Mouse (Mus musculus) hindbrain, embryonic 13.5 days (tissue): ENCODE measurements around the gene Pcdh7. TPM values are rescaled to one million over a fixed set of nuclear protein-coding genes. Genes with fewer than 3 reads are reported as not detected.

ENCODE experiments used
- ATAC-seq: fragments of 200-750 bp; cut with Nextera tagmentation; 2 replicates; pipeline ENCODE4 v1.8.0; 2017; ENCODE audit warnings: moderate TSS enrichment; ENCODE audit not compliant: low FRiP score
- H3K27ac ChIP-seq: fragments of 300-500 bp; sonication (generic); 2 replicates; pipeline ENCODE4 v1.5.1; 2015; ENCODE audit warnings: inconsistent platforms, mild to moderate bottlenecking, moderate library complexity
- H3K27me3 ChIP-seq: fragments of 300-500 bp; sonication (generic); 2 replicates; pipeline ENCODE4 v1.6.1; 2015; ENCODE audit warnings: mild to moderate bottlenecking, inconsistent platforms
- H3K36me3 ChIP-seq: fragments of 300-500 bp; sonication (generic); 2 replicates; pipeline ENCODE4 v1.6.1; 2015; ENCODE audit warnings: mild to moderate bottlenecking, inconsistent platforms
- H3K4me1 ChIP-seq: fragments of 300-500 bp; sonication (generic); replicated peaks from 2 replicates; pipeline ENCODE4 v1.6.1; 2015; ENCODE audit warnings: inconsistent platforms
- H3K4me2 ChIP-seq: fragments of 300-500 bp; sonication (generic); 2 replicates; pipeline ENCODE4 v1.6.1; 2015; ENCODE audit warnings: inconsistent platforms, mild to moderate bottlenecking, moderate library complexity
- H3K4me3 ChIP-seq: fragments of 300-500 bp; sonication (generic); 2 replicates; pipeline ENCODE4 v1.5.1; 2015; ENCODE audit warnings: mild to moderate bottlenecking, inconsistent platforms
- H3K9ac ChIP-seq: fragments of 300-500 bp; sonication (generic); 2 replicates; pipeline ENCODE4 v1.6.1; 2015; ENCODE audit warnings: mild to moderate bottlenecking, inconsistent platforms
- H3K9me3 ChIP-seq: fragments of 300-500 bp; sonication (generic); 2 replicates; pipeline ENCODE4 v1.6.1; 2016; ENCODE audit warnings: inconsistent platforms
- WGBS: fragments of 180-500 bp; shearing (Covaris S2); methylation state at CpG from one replicate; pipeline ENCODE4 v1.1.7; 2015; 5-methylcytosine and 5-hydroxymethylcytosine counted together
- polyA plus RNA-seq: library from polyadenylated mRNA; unstranded; fragments of >200 nt; fragmentation: Nextera tagmentation; extraction: Ambion mirVana; gene quantifications from 2 replicates; pipeline ENCODE4 v1.2.1, GENCODE M21; 2015

The Pcdh7 gene
- polyA plus RNA-seq, 1 experiment from 2014 or later: 20.0 TPM

- no peak overlapping the region for H3K9ac ChIP-seq
- no peaks in the 10 kb centered on the region for H3K36me3 ChIP-seq
- no peak overlapping the region for H3K27ac ChIP-seq
- H3K4me2 ChIP-seq: no peak overlapping the region
- no peaks in the 10 kb centered on the region for H3K27me3 ChIP-seq
- no peak for ATAC-seq
- H3K4me1 ChIP-seq: no peaks in the 10 kb centered on the region
- no peak overlapping the region for H3K4me3 ChIP-seq
- H3K9me3 ChIP-seq: no peaks in the 10 kb centered on the region
Measured at GRCm38 (mm10) chr5:57779951-57780350, 62.2 kb downstream of the Pcdh7 start.

DNA sequence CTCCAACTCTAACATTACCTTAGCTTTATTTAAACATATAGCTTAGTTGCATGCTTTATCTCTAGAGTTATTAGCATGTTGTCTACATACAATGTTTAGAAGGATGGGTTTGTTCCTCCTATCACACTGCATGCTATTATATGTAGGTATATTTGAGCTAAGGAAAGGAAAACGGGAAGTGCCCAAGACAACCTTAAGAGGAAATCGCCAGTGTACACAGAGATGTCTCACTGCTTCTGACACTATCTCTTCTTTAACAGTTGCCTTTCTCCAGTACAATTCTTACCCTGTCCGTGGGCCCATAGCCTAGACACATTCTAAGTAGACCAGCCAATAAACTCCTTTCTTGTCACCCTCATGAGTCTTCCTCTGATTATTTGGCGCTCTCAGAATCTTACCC is 62.8 kb downstream of the Pcdh7 start:
- Histone ChIP-seq H3K4me3 (no peak overlapping the region), H3K9ac (no peak overlapping the region), H3K36me3 (no peaks in the 10 kb centered on the region), H3K27me3 (no peaks in the 10 kb centered on the region), H3K4me2 (no peak overlapping the region), H3K27ac (no peak overlapping the region), H3K4me1 (peaks cover 3% of the 10 kb centered on the region; the same call in 1 of the 2 replicates), H3K9me3 (no peaks in the 10 kb centered on the region)
- ATAC-seq: no peak
- 92% methylated on average over 4 of the region's 4 CpGs for WGBS

DNA sequence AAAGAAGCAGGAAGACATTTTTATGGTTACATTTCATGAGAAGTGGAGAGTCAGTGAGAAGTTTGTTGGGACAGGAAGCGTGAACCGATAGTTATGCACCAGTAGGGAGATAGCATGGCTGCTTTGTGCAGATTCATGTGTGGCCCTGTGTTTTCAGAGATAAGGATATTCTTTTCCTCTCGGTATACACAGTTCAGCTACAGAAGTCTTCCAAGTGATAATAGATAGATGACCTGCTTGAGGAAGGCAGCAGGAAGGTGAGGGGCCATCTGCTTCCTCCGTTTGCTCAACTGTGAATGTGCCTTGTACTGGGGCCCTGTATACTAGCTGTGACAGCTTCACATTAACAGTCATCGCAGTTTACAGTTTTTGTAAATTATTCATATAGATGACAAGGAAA is 64.2 kb downstream of the Pcdh7 start:
- H3K4me2 ChIP-seq: no peak overlapping the region
- H3K27me3 ChIP-seq: no peaks in the 10 kb centered on the region
- no peaks in the 10 kb centered on the region for H3K36me3 ChIP-seq
- H3K4me3 ChIP-seq: no peak overlapping the region
- no peak overlapping the region for H3K9ac ChIP-seq
- H3K4me1 ChIP-seq: peaks cover 3% of the 10 kb centered on the region; the same call in 1 of the 2 replicates
- no peak for ATAC-seq
- H3K9me3 ChIP-seq: no peaks in the 10 kb centered on the region
- WGBS: 80% methylated on average over 5 of the region's 5 CpGs
- H3K27ac ChIP-seq: no peak overlapping the region

DNA sequence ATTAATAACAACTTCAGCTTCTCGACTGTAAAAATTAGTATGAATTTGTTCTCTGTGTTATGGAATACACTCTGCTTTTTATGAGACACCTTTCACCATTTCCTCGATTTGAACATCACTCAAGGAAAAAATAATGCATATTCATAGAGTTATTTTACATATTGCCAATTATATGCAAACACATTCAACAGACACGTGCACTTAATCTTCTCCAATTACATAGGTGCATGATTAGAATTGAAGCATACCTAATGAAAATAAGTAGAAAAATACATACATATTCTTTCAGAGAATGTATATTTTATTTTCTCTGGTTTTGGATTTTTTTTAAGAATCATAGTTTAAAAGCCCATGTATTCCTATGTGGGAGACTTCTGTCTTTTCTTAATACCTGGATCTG is 64.8 kb downstream of the Pcdh7 start:
- no peak overlapping the region for H3K27ac ChIP-seq
- H3K4me3 ChIP-seq: no peak overlapping the region
- no peaks in the 10 kb centered on the region for H3K36me3 ChIP-seq
- WGBS: 55% methylated on average over 3 of the region's 3 CpGs
- ATAC-seq: no peak
- H3K4me1 ChIP-seq: peaks cover 3% of the 10 kb centered on the region; the same call in 1 of the 2 replicates
- no peaks in the 10 kb centered on the region for H3K9me3 ChIP-seq
- H3K4me2 ChIP-seq: no peak overlapping the region
- H3K27me3 ChIP-seq: no peaks in the 10 kb centered on the region
- no peak overlapping the region for H3K9ac ChIP-seq

GRCm38 (mm10) chr5:57788775-57789509 is 71.2 kb downstream of the Pcdh7 start:
- no peak overlapping the region for H3K9ac ChIP-seq
- H3K36me3 ChIP-seq: no peaks in the 10 kb centered on the region
- no peaks in the 10 kb centered on the region for H3K9me3 ChIP-seq
- H3K4me2 ChIP-seq: no peak overlapping the region
- ATAC-seq: no peak
- no peaks in the 10 kb centered on the region for H3K27me3 ChIP-seq
- no peak overlapping the region for H3K27ac ChIP-seq
- WGBS: 51% methylated on average over 4 of the region's 4 CpGs
- no peak overlapping the region for H3K4me3 ChIP-seq
- H3K4me1 ChIP-seq: peaks cover 6% of the 10 kb centered on the region; the same call in 1 of the 2 replicates

DNA sequence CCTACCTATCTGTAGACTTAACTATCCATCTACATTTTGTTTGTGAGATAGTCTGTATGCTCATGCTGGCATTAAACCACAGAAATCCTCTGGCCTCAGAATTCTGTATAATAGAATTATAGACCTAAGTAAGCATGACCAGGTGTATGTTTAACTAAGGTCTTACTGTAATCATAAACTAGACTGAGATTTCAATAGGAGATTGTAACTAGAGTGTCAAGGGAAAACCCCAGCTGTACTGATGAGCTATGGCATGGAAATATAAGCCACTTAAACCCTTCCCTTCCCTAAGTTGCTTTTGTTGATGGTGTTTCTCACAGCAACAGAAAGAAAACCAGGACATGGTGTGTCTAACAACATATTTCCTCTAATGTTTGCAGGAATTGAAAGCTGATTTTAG is 78.6 kb downstream of the Pcdh7 start:
- no peak overlapping the region for H3K27ac ChIP-seq
- no peak for ATAC-seq
- H3K4me3 ChIP-seq: no peak overlapping the region
- H3K9me3 ChIP-seq: no peaks in the 10 kb centered on the region
- H3K9ac ChIP-seq: no peak overlapping the region
- H3K27me3 ChIP-seq: no peaks in the 10 kb centered on the region
- no peak overlapping the region for H3K4me2 ChIP-seq
- no peaks in the 10 kb centered on the region for H3K36me3 ChIP-seq
- H3K4me1 ChIP-seq: no peaks in the 10 kb centered on the region

DNA sequence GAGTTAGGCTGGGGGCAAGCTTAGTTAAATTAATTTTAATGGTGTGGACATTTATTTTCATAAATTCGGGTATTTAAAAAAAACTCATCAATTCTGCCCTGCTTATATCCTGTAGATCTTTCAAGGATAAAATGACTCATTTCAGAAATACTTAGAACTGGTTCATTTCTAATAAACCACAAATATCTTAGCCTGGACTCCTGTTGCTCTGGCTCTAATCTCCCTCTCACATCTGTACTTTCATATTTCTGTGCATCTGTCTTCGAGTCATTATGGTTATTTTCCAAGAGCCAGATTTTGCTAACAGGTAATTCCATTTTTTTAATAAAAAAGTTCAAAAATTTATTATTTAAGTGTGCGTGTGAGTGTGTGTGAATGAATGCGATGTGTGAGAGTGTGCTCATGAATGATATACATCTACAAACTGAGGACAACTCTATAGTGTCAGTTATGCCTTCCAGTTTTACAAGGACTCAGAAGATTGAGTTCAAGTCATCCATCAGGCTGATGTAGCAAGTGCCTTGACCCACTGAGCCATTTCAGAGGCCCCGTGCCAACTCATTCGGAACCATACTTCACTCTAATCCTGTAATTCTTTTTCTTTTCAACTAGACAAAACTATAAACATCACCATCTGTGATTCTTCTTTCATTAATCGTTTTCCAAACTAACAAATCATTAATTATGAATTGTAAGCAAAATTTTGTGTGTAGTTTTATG is 80.3 kb downstream of the Pcdh7 start:
- H3K9me3 ChIP-seq: no peaks in the 10 kb centered on the region
- ATAC-seq: no peak
- H3K4me3 ChIP-seq: no peak overlapping the region
- H3K9ac ChIP-seq: no peak overlapping the region
- H3K27ac ChIP-seq: no peak overlapping the region
- H3K4me2 ChIP-seq: no peak overlapping the region
- no peaks in the 10 kb centered on the region for H3K27me3 ChIP-seq
- WGBS: 88% methylated on average over 7 of the region's 7 CpGs
- no peaks in the 10 kb centered on the region for H3K4me1 ChIP-seq
- no peaks in the 10 kb centered on the region for H3K36me3 ChIP-seq

GRCm38 (mm10) chr5:57803108-57803507 is 85.3 kb downstream of the Pcdh7 start:
- no peak overlapping the region for H3K4me2 ChIP-seq
- no peak overlapping the region for H3K9ac ChIP-seq
- no peaks in the 10 kb centered on the region for H3K9me3 ChIP-seq
- 77% methylated on average over 3 of the region's 3 CpGs for WGBS
- no peak overlapping the region for H3K27ac ChIP-seq
- H3K36me3 ChIP-seq: no peaks in the 10 kb centered on the region
- no peak for ATAC-seq
- no peak overlapping the region for H3K4me3 ChIP-seq
- no peaks in the 10 kb centered on the region for H3K27me3 ChIP-seq
- H3K4me1 ChIP-seq: no peaks in the 10 kb centered on the region

GRCm38 (mm10) chr5:57803890-57804289 is 86.1 kb downstream of the Pcdh7 start:
- no peak for ATAC-seq
- no peak overlapping the region for H3K27ac ChIP-seq
- no peak overlapping the region for H3K4me2 ChIP-seq
- H3K36me3 ChIP-seq: no peaks in the 10 kb centered on the region
- no peaks in the 10 kb centered on the region for H3K9me3 ChIP-seq
- no peaks in the 10 kb centered on the region for H3K4me1 ChIP-seq
- H3K4me3 ChIP-seq: no peak overlapping the region
- H3K9ac ChIP-seq: no peak overlapping the region
- 84% methylated on average over 5 of the region's 5 CpGs for WGBS
- H3K27me3 ChIP-seq: no peaks in the 10 kb centered on the region

- 77% methylated on average over 2 of the region's 2 CpGs for WGBS
- Histone ChIP-seq H3K9ac (no peak overlapping the region), H3K27me3 (no peaks in the 10 kb centered on the region), H3K4me1 (no peaks in the 10 kb centered on the region), H3K4me2 (no peak overlapping the region), H3K36me3 (no peaks in the 10 kb centered on the region), H3K9me3 (no peaks in the 10 kb centered on the region), H3K4me3 (no peak overlapping the region), H3K27ac (no peak overlapping the region)
- ATAC-seq: no peak
Measured at GRCm38 (mm10) chr5:57807350-57807749, 89.6 kb downstream of the Pcdh7 start.

DNA sequence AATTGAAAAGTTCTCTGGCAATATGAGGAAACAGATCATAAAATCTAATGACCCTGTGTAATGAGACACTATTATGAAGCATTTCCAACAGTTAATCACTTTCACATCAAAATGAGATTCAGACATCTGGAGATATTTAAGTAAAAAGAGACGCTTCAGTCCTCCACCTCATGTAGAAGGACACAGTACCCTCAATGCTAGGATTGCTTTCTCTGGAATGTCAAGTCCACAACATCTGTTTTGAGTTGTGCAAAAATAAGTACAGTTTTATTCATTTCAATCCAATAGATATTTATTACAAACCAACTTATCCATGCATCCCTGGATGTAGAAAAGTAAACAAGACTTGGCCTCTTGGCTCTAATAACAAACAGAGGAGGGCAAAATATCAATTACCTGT is 92.9 kb downstream of the Pcdh7 start:
- Histone ChIP-seq H3K27ac (no peak overlapping the region), H3K9me3 (no peaks in the 10 kb centered on the region), H3K9ac (no peak overlapping the region), H3K4me3 (no peak overlapping the region), H3K27me3 (no peaks in the 10 kb centered on the region), H3K36me3 (no peaks in the 10 kb centered on the region), H3K4me1 (no peaks in the 10 kb centered on the region), H3K4me2 (no peak overlapping the region)
- no peak for ATAC-seq
- WGBS: 74% methylated on average over 1 of the region's 1 CpGs

DNA sequence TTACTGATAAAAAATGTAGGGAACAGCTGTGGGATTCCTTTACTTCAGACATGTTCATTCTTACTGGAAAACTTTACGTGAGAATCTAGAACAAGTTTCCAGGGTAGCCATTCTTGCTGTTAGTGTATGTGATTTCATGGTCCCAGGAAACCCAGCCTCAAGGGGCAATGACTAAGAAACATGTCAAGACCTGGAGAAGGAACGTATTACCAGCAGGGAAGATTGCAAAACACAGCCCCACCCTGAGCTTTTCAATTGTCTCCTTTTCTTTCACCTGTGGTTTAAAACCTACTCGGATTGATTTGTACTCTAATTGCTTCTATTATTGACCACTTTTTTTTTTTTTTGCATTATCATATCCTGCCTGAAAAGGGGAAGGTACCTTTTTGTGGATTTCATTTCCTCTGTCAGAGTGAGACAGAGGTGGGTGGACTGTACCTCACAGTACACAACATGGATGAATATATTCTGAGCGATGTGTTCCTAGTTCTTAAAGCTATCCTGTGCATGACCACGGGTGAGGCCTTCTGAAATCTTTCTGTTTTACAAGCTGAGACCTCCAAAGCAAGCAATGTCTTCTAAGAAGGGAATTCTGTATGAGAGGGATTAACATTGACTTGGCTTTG is 98.3 kb downstream of the Pcdh7 start:
- H3K4me1 ChIP-seq: 0 out of 2 replicates have a peak, but pooled peaks cover under 1% of the 10 kb centered on the region
- H3K9ac ChIP-seq: no peak overlapping the region
- no peaks in the 10 kb centered on the region for H3K27me3 ChIP-seq
- H3K27ac ChIP-seq: no peak overlapping the region
- no peak overlapping the region for H3K4me3 ChIP-seq
- 77% methylated on average over 5 of the region's 5 CpGs for whole genome bisulfite sequencing
- ATAC-seq: no peak
- H3K4me2 ChIP-seq: no peak overlapping the region
- no peaks in the 10 kb centered on the region for H3K9me3 ChIP-seq
- no peaks in the 10 kb centered on the region for H3K36me3 ChIP-seq
